Mouse (Mus musculus) embryonic fibroblast, embryonic 13.5 days (primary cell): Measurements from ENCODE around the gene Prkd2.

ENCODE experiments used
- CTCF ChIP-seq: IDR thresholded peaks from 2 replicates; pipeline ENCODE4 v1.5.1; 2011; ENCODE audit warnings: mild to moderate bottlenecking, control low read depth, low read length, moderate library complexity, borderline replicate concordance; ENCODE audit not compliant: insufficient read depth
- POLR2A ChIP-seq: IDR thresholded peaks from 2 replicates; pipeline ENCODE4 v1.6.1; 2011; ENCODE audit warnings: low read depth, mild to moderate bottlenecking, control low read depth, low read length, moderate library complexity

DNA sequence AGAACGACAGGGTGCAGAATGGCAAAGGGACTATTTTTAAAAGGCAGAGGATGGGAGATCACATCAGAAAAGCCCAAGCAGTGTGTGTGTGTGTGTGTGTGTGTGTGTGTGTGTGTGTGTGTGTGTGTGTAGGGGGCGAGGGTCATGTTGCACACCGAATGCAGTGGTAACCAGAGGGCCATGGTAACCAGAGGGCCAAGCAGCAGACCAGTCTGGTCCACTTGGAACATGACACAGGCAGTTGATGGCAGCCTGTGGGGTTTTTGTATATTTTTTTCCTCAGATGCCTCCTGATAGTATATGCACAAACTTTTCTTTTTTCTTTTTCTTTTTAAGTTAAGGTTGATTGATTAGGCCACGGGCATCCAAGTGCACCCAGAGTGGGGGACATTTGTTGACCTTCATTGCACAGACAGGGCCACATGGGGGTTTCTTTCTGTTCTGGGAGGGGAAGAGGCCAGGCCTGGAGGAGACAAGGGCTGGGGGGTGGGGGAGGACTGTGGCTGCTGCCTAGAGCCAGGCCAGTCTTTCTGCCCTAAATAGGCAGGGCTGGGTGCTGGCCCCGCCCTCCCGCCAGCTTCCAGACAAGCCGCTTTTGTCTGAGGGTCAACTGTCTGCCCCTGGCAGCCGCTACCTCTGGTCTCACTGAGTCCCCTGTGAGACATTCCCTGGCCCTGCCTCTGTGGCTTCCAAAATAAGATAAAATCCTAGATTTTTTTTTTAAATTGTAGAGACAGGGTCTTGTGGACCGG, 37.3 kb downstream of the Prkd2 start:
- TF ChIP-seq POLR2A, result no peak
- TF ChIP-seq CTCF, result no peak
